Mouse (Mus musculus): ENCODE data around the gene Dync1i2. TPM values are rescaled to one million over a fixed set of nuclear protein-coding genes. Genes with fewer than 3 reads are reported as not detected.

Gene Dync1i2
- polyA plus RNA-seq, 1 experiment, result 168 TPM

DNA sequence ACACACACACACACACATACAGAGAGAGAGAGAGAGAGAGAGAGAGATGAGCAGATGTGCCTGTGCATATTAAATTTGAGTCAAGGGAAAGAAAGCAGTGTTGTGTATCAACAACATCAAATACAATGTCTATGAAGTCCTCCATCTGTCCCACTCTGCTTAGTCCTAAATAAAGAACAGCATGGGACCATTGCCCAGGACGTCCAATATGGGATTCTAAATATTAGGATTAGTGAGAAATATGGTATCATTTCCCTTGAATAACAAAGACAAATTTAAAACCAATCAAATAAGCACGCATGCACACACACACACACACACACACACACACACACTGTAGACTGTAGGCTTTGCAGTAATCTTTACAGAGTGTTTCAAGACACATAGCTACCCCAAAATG, 9.6 kb upstream of the Dync1i2 start:
- H3K4me1 ChIP-seq (ENCODE audit: control insufficient read depth, insufficient read depth, low read length), result no peaks in the 10 kb centered on the region
- no peak overlapping the region for H3K27ac ChIP-seq (ENCODE audit: insufficient read depth, low read length)
- no peak overlapping the region for H3K4me3 ChIP-seq (ENCODE audit: insufficient read depth, low read length)
- no peak for TF ChIP-seq CTCF (IDR thresholded peaks at IDR 0.05; ENCODE audit: borderline replicate concordance, insufficient read depth, low read length)
- no peak for TF ChIP-seq POLR2A (IDR thresholded peaks at IDR 0.05; ENCODE audit: low read depth, low read length)

DNA sequence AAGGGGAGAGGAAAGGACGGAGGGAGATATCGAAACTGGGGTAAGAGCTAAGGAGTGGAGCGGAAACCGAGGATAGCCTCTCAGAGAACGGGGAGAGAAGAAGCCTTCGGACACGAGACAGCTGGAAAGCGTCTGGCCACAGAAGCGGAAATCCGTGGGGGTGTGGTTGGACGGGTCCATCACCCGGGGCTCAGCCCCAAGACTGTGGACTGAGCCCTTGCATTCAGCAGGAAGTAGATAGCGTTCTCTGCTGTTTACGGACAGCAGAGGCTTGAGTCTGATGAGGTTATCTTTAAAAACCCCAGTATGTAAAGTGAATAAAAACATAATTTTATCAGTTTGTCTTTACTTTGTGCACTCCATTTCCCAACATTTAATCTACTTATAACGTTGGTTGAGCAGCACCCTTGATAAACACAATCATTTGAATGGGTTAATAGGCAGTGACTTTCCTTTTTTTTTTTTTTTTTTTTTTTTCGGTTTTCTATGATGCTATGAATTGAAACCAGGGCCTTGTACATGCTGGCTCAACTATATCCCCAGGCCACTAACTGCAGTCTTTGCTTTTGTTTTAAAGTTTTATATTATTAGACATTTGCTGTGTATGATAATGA, 7.6 kb upstream of the Dync1i2 start:
- Histone ChIP-seq H3K4me1 (ENCODE audit: control insufficient read depth, insufficient read depth, low read length) (no peaks in the 10 kb centered on the region), H3K27ac (ENCODE audit: insufficient read depth, low read length) (no peak overlapping the region), H3K4me3 (ENCODE audit: insufficient read depth, low read length) (no peak overlapping the region)
- no peak for TF ChIP-seq CTCF (IDR thresholded peaks at IDR 0.05; ENCODE audit: borderline replicate concordance, insufficient read depth, low read length)
- TF ChIP-seq POLR2A (IDR thresholded peaks at IDR 0.05; ENCODE audit: low read depth, low read length), result no peak

DNA sequence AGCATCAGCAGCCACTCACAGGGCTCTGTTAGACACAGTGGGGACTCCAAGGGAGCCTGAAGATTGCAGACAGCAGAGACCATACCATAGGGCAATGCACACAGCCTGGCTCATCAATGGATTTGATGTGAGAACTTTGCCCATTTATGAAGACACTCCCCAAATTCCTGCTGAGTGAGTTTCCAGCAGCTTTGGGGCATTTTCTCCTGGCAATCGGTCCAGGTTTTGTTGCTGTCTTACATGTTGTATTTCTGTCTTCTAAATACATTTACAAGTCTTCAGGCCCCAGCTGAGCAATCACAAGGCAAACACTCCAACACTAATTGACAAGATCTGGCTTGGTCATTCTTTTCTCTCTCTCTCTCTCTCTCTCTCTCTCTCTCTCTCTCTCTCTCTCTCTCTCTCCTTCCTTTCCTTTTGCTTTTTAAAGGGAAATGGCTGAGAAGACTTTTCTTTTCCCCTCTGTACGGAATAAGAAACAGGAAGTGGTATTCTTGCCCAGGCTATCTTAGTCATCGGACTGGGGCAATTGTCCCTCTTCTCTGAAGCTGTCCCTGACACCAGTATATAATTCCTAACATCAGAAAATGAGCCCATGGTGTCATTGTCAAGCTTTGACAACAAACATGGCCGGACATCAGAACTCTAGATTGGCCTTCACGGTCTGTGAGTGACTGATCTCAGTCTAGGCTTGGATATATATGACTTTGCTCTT, 2.3 kb upstream of the Dync1i2 start:
- no peaks in the 10 kb centered on the region for H3K4me1 ChIP-seq (ENCODE audit: control insufficient read depth, insufficient read depth, low read length)
- no peak for TF ChIP-seq CTCF (IDR thresholded peaks at IDR 0.05; ENCODE audit: borderline replicate concordance, insufficient read depth, low read length)
- TF ChIP-seq POLR2A (IDR thresholded peaks at IDR 0.05; ENCODE audit: low read depth, low read length), result no peak

DNA sequence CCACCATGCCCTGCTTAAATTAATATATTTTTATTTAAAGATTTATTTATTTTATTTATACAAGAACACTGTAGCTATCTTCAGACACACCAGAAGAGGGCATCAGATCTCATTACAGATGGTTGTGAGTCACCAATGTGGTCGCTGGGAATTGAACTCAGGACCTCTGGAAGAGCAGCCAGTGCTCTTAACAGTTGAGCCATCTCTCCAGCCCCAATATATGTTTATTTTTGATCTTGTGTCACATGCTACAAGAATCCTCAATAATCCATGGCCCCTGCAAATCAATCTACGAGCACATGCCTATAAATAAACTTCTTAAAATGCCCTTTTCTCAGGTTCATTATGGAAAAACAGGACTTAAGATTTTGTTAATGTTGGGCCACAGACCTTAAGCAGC, 410 bp upstream of the Dync1i2 start:
- Histone ChIP-seq H3K4me1 (ENCODE audit: control insufficient read depth, insufficient read depth, low read length) (no peaks in the 10 kb centered on the region), H3K4me3 (ENCODE audit: insufficient read depth, low read length) (no peak overlapping the region), H3K27ac (ENCODE audit: insufficient read depth, low read length) (no peak overlapping the region)
- TF ChIP-seq CTCF (IDR thresholded peaks at IDR 0.05; ENCODE audit: borderline replicate concordance, insufficient read depth, low read length) (no peak), POLR2A (IDR thresholded peaks at IDR 0.05; ENCODE audit: low read depth, low read length) (no peak)

More for the DNA sequence above, 2.3 kb upstream of the Dync1i2 start:
- Histone ChIP-seq H3K27ac (ENCODE audit: insufficient read depth, low read length) (no peak overlapping the region), H3K4me3 (ENCODE audit: insufficient read depth, low read length) (no peak overlapping the region)

DNA sequence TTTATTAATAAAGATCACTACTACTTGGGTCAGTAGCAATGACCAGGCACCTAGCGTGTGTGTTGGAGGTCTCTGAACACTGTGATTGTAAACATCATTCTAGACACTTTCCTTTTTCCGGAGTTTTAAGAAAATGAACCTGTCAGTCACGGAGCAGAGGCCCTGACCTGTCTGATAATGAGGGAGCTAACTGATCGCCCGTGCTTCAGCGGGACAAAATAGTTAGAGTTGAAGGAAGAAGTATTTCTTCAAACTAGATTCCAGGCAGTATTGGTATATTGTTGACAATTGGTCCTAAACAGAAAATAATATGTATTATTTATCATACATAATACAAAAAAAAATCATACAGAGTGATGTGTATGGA, 837 bp downstream of the Dync1i2 start:
- Histone ChIP-seq H3K4me1 (ENCODE audit: control insufficient read depth, insufficient read depth, low read length) (no peaks in the 10 kb centered on the region), H3K4me3 (ENCODE audit: insufficient read depth, low read length) (peak overlapping the region; percentile 88), H3K27ac (ENCODE audit: insufficient read depth, low read length) (no peak overlapping the region)
- no peak; the same call in 1 of the 2 replicates for TF ChIP-seq POLR2A (IDR thresholded peaks at IDR 0.05; ENCODE audit: low read depth, low read length)
- TF ChIP-seq CTCF (IDR thresholded peaks at IDR 0.05; ENCODE audit: borderline replicate concordance, insufficient read depth, low read length), result no peak

DNA sequence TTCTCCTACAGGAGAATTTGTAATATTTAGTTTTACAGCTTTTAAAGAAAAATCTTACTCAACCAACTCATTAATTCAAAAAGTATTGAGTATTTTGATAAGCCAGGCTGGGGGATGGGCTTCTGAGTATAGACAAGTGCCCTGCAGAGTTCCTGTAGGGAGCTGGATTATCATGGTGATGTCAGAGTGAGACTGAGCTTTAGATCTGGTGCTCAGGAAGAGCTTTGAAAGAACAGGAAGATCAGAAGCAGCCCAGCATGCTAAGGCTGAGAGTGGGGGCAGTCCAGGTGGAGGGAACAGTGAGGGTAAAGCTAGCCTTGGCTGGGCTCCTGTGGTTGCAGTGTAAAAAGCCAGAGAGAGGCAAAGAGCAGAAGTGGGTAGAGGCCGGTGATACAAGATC, 9.5 kb downstream of the Dync1i2 start:
- TF ChIP-seq POLR2A (IDR thresholded peaks at IDR 0.05; ENCODE audit: low read depth, low read length) (no peak), CTCF (IDR thresholded peaks at IDR 0.05; ENCODE audit: borderline replicate concordance, insufficient read depth, low read length) (no peak)
- Histone ChIP-seq H3K4me1 (ENCODE audit: control insufficient read depth, insufficient read depth, low read length) (no peaks in the 10 kb centered on the region), H3K4me3 (ENCODE audit: insufficient read depth, low read length) (no peak overlapping the region), H3K27ac (ENCODE audit: insufficient read depth, low read length) (no peak overlapping the region)

DNA sequence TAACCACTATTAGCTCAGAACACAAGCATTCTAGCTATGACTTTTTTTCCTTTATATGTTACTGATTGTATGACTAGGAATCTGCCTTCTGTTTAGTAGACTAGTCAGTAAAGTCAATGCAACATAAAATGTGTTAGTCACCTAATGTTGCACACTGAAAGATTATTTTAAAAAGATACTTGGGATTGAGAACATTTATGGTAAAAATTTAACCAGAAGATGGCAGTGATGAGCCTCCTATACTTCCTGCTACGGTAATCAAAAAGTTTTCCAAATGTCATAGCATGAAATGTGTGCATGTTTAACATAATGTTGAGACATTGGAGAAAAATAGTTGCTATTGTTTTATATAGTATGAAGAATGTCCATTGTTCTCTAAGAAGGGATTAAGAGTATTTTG, 15.9 kb downstream of the Dync1i2 start:
- no peak for TF ChIP-seq CTCF (IDR thresholded peaks at IDR 0.05; ENCODE audit: borderline replicate concordance, insufficient read depth, low read length)
- no peak for TF ChIP-seq POLR2A (IDR thresholded peaks at IDR 0.05; ENCODE audit: low read depth, low read length)
- Histone ChIP-seq H3K27ac (ENCODE audit: insufficient read depth, low read length) (no peak overlapping the region), H3K4me3 (ENCODE audit: insufficient read depth, low read length) (no peak overlapping the region)

DNA sequence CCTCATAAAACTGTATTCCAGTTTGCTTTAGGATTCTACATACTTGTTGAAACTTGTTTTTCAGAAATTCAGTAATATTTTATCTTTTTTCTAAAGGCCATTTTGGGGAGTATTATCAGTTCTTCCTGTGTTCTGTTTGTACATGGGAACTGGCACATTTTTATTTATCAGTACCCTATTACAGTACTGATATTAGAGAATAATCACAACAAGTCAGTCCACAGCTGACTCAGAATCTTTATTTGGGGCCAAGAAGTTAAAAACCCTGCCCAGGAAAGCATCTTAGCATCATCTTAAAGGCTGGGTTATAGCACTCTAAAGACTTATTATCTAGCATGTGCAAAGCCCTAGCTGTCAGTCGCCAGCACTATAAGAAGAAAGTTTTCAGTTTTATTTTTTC, 18.1 kb downstream of the Dync1i2 start:
- H3K4me3 ChIP-seq (ENCODE audit: insufficient read depth, low read length), result no peak overlapping the region
- peaks cover 10% of the 10 kb centered on the region for H3K4me1 ChIP-seq (ENCODE audit: control insufficient read depth, insufficient read depth, low read length)
- no peak for TF ChIP-seq CTCF (IDR thresholded peaks at IDR 0.05; ENCODE audit: borderline replicate concordance, insufficient read depth, low read length)
- TF ChIP-seq POLR2A (IDR thresholded peaks at IDR 0.05; ENCODE audit: low read depth, low read length), result no peak
- H3K27ac ChIP-seq (ENCODE audit: insufficient read depth, low read length), result no peak overlapping the region

More for the DNA sequence above, 15.9 kb downstream of the Dync1i2 start:
- peaks cover 7% of the 10 kb centered on the region for H3K4me1 ChIP-seq (ENCODE audit: control insufficient read depth, insufficient read depth, low read length)

DNA sequence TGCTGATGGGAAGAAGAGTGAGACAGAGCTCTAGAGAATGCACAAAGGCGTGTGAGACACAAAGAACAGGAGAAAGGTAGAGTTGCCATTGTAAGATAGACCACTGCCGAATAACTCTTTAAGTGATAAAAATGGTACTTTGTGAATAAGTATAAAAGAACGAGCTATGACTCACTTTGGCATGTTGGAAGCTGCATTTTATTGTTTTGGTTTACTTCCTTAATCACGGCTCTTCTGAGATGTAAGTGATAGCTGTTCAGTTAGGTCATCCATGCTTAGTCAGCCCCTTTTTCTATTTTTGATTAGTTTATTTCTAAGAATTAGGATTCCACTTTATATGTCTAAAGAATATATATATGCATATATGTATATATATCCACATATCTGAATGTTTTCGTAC, 20.4 kb downstream of the Dync1i2 start:
- TF ChIP-seq POLR2A (IDR thresholded peaks at IDR 0.05; ENCODE audit: low read depth, low read length) (no peak), CTCF (IDR thresholded peaks at IDR 0.05; ENCODE audit: borderline replicate concordance, insufficient read depth, low read length) (no peak)
- Histone ChIP-seq H3K4me3 (ENCODE audit: insufficient read depth, low read length) (no peak overlapping the region), H3K4me1 (ENCODE audit: control insufficient read depth, insufficient read depth, low read length) (peaks cover 9% of the 10 kb centered on the region), H3K27ac (ENCODE audit: insufficient read depth, low read length) (peak overlapping the region; percentile 79)

DNA sequence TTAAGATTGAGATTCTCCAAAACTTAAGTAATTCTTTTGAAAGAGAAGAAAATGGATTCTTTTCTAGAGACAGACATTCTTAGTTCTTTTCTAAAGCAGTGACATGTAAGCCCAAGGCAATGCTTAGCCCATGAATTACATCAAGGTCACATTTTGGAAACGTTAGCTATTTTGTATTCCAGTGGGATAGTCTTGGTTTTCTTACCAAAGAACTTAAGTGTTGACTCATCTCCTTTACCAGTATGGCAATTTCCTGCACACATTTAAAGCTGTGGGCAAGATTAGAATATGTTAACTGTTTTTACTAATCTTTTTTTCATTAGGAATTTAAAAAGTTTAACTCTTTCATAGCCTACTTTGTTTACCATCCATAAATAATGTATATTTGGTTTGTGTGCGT, 21.5 kb downstream of the Dync1i2 start:
- no peak overlapping the region for H3K4me3 ChIP-seq (ENCODE audit: insufficient read depth, low read length)
- H3K27ac ChIP-seq (ENCODE audit: insufficient read depth, low read length), result no peak overlapping the region
- TF ChIP-seq CTCF (IDR thresholded peaks at IDR 0.05; ENCODE audit: borderline replicate concordance, insufficient read depth, low read length) (no peak), POLR2A (IDR thresholded peaks at IDR 0.05; ENCODE audit: low read depth, low read length) (no peak)
- peaks cover 7% of the 10 kb centered on the region; the same call in 1 of the 2 replicates for H3K4me1 ChIP-seq (ENCODE audit: control insufficient read depth, insufficient read depth, low read length)
